ENCODE assay signal across 7 mouse cellular contexts in the genomic region with DNA sequence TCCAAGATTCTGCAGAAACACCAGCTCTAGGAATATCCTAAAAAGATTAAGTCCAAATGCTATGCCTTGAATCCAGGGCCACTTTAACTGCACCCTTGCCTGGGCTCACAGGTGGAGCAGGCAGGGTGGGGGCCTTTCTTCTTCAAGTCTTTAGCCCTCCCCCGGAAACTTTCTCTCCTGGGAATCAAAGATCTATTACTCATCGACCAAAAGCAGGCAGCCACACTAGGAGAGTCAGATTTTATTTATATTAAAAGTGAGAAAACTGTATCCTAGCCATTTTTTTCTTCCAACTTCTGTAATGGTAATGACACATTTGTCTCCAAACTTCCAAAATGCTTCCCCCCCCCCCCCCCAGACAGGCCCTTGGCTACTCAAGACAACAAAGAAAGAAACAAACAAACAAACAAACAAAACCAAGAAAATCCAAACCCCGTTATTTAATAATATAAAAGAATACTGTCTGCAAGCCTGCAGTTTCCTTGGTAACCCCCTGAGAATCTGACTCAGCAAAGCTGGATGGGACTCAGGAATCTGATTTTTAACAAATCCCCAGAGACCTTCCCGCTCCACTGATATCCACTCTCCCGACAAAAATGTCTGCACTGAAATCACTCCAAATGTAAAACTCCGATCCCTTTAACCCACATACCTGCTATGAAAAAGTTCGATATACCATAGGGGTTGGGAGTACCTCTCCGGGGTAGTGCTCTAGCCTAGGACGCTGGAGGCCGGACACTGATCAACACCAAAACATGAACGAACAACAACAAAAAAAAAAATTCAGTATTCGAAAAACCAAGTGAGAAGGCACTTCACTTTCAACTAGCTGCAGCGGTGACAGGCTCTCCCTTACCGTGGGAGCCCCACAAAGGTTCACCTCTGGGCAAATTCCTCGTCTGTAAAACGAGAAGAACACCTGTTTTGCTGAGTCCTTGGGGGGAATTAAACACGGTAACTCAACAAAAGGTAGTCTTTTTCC.
DNase-seq lines count a peak whose midpoint lies in the region; ATAC-seq and TF ChIP-seq lines count a peak whose summit lies in the region.

No protein-coding gene starts in this region.

- TF ChIP-seq POLR2A in lung, adult 2 months (IDR thresholded peaks at IDR 0.05; ENCODE audit: borderline replicate concordance, extremely low read depth, low read depth, low read length): no peak

- DNase-seq in lung, postnatal 10 days: peak; percentile 32
- DNase-seq in lung, adult 2 months: no peak
- peak; percentile 28 for DNase-seq in forebrain, embryonic 10.5 days (ENCODE audit: extremely low spot score, low spot score)
- no peak for DNase-seq in urinary bladder, postnatal 4 days (ENCODE audit: low spot score in 2 of 2)
- DNase-seq in ovary, postnatal 14 days (ENCODE audit: low spot score): no peak

- no peak overlapping the region for H3K4me3 ChIP-seq in lung, adult 2 months (replicated peaks; ENCODE audit: extremely low read depth, low read depth, low read length)
- H3K4me3 ChIP-seq in forebrain, embryonic 10.5 days: peak overlapping the region; percentile 71
- H3K4me3 ChIP-seq in intestine, embryonic 15.5 days (replicated peaks): peak overlapping the region; percentile 73
- H3K4me3 ChIP-seq in neural tube, embryonic 14.5 days (ENCODE audit: low read depth, low read length): peak overlapping the region; percentile 59

- TF ChIP-seq CTCF in lung, adult 2 months (IDR thresholded peaks at IDR 0.05; ENCODE audit: insufficient read depth, low read length): no peak

- ATAC-seq in intestine, embryonic 15.5 days: no peak
- no peak for ATAC-seq in neural tube, embryonic 14.5 days (ENCODE audit: low read depth)

- peak overlapping the region; percentile 79 for H3K4me2 ChIP-seq in intestine, embryonic 15.5 days (replicated peaks)
- H3K4me2 ChIP-seq in neural tube, embryonic 14.5 days (ENCODE audit: low read depth, low read length): peak overlapping the region; percentile 75

- no peaks in the 10 kb centered on the region for H3K27me3 ChIP-seq in forebrain, embryonic 10.5 days (ENCODE audit: poor library complexity, severe bottlenecking)
- H3K27me3 ChIP-seq in intestine, embryonic 15.5 days (replicated peaks): no peaks in the 10 kb centered on the region
- no peaks in the 10 kb centered on the region for H3K27me3 ChIP-seq in neural tube, embryonic 14.5 days (ENCODE audit: control insufficient read depth, insufficient read depth, low read length)

- H3K9me3 ChIP-seq in forebrain, embryonic 10.5 days: peaks cover 4% of the 10 kb centered on the region
- no peaks in the 10 kb centered on the region for H3K9me3 ChIP-seq in intestine, embryonic 15.5 days
- H3K9me3 ChIP-seq in neural tube, embryonic 14.5 days (ENCODE audit: control insufficient read depth, low read length): no peaks in the 10 kb centered on the region

- WGBS in lung, adult 2 months: 22% methylated on average over 17 of the region's 17 CpGs
- 9% methylated on average over 17 of the region's 17 CpGs for WGBS in forebrain, embryonic 10.5 days
- 9% methylated on average over 17 of the region's 17 CpGs for WGBS in intestine, embryonic 15.5 days
- 6% methylated on average over 17 of the region's 17 CpGs for WGBS in neural tube, embryonic 14.5 days

- peaks cover 25% of the 10 kb centered on the region for H3K36me3 ChIP-seq in forebrain, embryonic 10.5 days (replicated peaks)
- H3K36me3 ChIP-seq in intestine, embryonic 15.5 days: peaks cover 8% of the 10 kb centered on the region; the same call in 1 of the 2 replicates
- H3K36me3 ChIP-seq in neural tube, embryonic 14.5 days (ENCODE audit: control insufficient read depth, insufficient read depth, low read length): no peaks in the 10 kb centered on the region

- peak overlapping the region; percentile 96 for H3K27ac ChIP-seq in forebrain, embryonic 10.5 days
- H3K27ac ChIP-seq in intestine, embryonic 15.5 days: peak overlapping the region; percentile 97
- H3K27ac ChIP-seq in neural tube, embryonic 14.5 days (ENCODE audit: low read depth, low read length): no peak overlapping the region

- peak overlapping the region; percentile 77 for H3K9ac ChIP-seq in intestine, embryonic 15.5 days
- peak overlapping the region; percentile 72; the same call in 1 of the 2 replicates for H3K9ac ChIP-seq in neural tube, embryonic 14.5 days (replicated peaks; ENCODE audit: low read depth, low read length)

- peaks cover 10% of the 10 kb centered on the region for H3K4me1 ChIP-seq in lung, adult 2 months (ENCODE audit: control insufficient read depth, insufficient read depth, low read length)
- peaks cover 63% of the 10 kb centered on the region for H3K4me1 ChIP-seq in forebrain, embryonic 10.5 days
- H3K4me1 ChIP-seq in intestine, embryonic 15.5 days (replicated peaks): peaks cover 60% of the 10 kb centered on the region
- H3K4me1 ChIP-seq in neural tube, embryonic 14.5 days (ENCODE audit: control insufficient read depth, insufficient read depth, low read length): peaks cover 9% of the 10 kb centered on the region; the same call in 1 of the 2 replicates

Comparison
In these comparisons a context has a peak if more than half of its experiments do, and no peak if none do; other contexts are left out.
1. DNase-seq: peak in lung, postnatal 10 days (single experiment) and forebrain, embryonic 10.5 days (single experiment); none in lung, adult 2 months (single experiment), urinary bladder, postnatal 4 days (0 of 2) and ovary, postnatal 14 days (single experiment).